Mouse (Mus musculus) forebrain, embryonic 16.5 days (tissue): ENCODE data around the gene Brd4. TPM values are rescaled to one million over a fixed set of nuclear protein-coding genes. Genes with fewer than 3 reads are reported as not detected.

Experiments
- ATAC-seq: fragments of 200-750 bp; cut with Nextera tagmentation; 2 replicates; pipeline ENCODE4 v1.8.0; 2017; ENCODE audit warnings: mild to moderate bottlenecking, moderate library complexity
- H3K27ac ChIP-seq: fragments of 300-500 bp; sonication (generic); 2 replicates; pipeline ENCODE4 v1.5.1; 2014; ENCODE audit warnings: low read length, control low read depth
- H3K27me3 ChIP-seq: fragments of 300-500 bp; sonication (generic); replicated peaks from 2 replicates; pipeline ENCODE4 v1.6.1; 2014; ENCODE audit warnings: low read length; ENCODE audit not compliant: control insufficient read depth, insufficient read depth
- H3K36me3 ChIP-seq: fragments of 300-500 bp; sonication (generic); 2 replicates; pipeline ENCODE4 v1.6.1; 2014; ENCODE audit not compliant: control insufficient read depth, insufficient read depth
- H3K4me1 ChIP-seq: fragments of 300-500 bp; sonication (generic); replicated peaks from 2 replicates; pipeline ENCODE4 v1.6.1; 2014; ENCODE audit warnings: low read length; ENCODE audit not compliant: control insufficient read depth, insufficient read depth
- H3K4me2 ChIP-seq: fragments of 300-500 bp; sonication (generic); 2 replicates; pipeline ENCODE4 v1.6.1; 2014; ENCODE audit warnings: mild to moderate bottlenecking, low read length, control low read depth
- H3K4me3 ChIP-seq: fragments of 300-500 bp; sonication (generic); replicated peaks from 2 replicates; pipeline ENCODE4 v1.5.1; 2014; ENCODE audit warnings: mild to moderate bottlenecking, low read length, control low read depth
- H3K9ac ChIP-seq: fragments of 300-500 bp; sonication (generic); replicated peaks from 2 replicates; pipeline ENCODE4 v1.6.1; 2014; ENCODE audit warnings: low read depth, low read length, control low read depth
- H3K9me3 ChIP-seq: fragments of 300-500 bp; sonication (generic); 2 replicates; pipeline ENCODE4 v1.6.1; 2016; ENCODE audit warnings: low read length; ENCODE audit not compliant: control insufficient read depth
- whole genome bisulfite sequencing: fragments of 180-500 bp; shearing (Covaris S2); extraction: QIAGEN DNeasy Blood & Tissue Kit; methylation state at CpG from one replicate; pipeline ENCODE4 v1.1.7; 2014; 5-methylcytosine and 5-hydroxymethylcytosine counted together
- polyA plus RNA-seq: library from polyadenylated mRNA; unstranded; fragments of >200 nt; fragmentation: Nextera tagmentation; extraction: Ambion mirVana; gene quantifications from 2 replicates; pipeline ENCODE4 v1.2.1, GENCODE M21; 2015

The Brd4 gene
- polyA plus RNA-seq, 1 experiment from 2014 or later, result 82.2 TPM

DNA sequence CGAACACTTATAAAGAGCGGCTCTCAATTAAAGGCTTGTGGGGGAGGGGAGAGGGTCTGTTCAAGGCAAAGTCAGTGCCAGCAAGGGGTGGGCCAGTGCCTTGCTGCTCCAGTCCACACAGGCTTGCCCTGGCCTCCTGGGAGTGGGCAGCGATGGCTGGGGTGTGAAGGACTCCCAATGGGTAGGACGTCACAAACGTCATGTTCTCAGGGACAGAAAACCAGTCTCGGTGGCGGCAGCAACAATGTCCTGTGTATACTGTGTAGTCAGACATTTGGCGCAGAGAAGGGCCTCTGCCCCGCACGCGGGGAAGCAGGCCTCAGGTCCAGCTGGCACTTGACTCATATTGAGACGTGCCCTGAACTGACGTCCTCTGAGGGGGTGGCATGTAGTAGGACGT, 87.4 kb downstream of the Brd4 start:
- no peak overlapping the region for H3K9ac ChIP-seq
- 78% methylated on average over 14 of the region's 14 CpGs for WGBS
- H3K4me1 ChIP-seq, result no peaks in the 10 kb centered on the region
- no peaks in the 10 kb centered on the region for H3K27me3 ChIP-seq
- H3K27ac ChIP-seq, result no peak overlapping the region
- H3K4me3 ChIP-seq, result no peak overlapping the region
- no peak for ATAC-seq
- no peak overlapping the region for H3K4me2 ChIP-seq
- H3K9me3 ChIP-seq, result no peaks in the 10 kb centered on the region
- peaks cover 42% of the 10 kb centered on the region for H3K36me3 ChIP-seq

DNA sequence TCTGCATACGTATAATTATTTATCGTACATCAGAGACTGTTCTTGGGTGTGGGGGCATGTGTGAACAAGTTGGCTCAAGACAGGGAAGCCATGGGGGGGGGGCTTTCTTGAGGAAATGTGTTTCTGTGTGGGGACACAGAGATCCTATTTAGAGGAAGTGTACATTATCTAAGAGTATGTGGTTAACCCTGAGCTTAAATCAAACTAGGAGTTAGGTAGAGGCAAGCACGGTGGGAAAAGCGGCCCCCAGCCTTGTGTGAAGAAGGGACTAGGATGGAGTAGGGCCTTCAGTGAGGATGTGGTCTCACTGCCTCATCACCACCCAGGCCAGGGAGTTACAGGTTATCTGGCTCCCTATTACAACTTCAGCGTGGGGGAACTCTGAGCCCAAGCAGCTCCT, 88.8 kb downstream of the Brd4 start:
- Histone ChIP-seq H3K9me3 (no peaks in the 10 kb centered on the region), H3K4me3 (no peak overlapping the region), H3K36me3 (peaks cover 31% of the 10 kb centered on the region), H3K4me2 (no peak overlapping the region), H3K9ac (no peak overlapping the region), H3K4me1 (no peaks in the 10 kb centered on the region), H3K27ac (no peak overlapping the region), H3K27me3 (no peaks in the 10 kb centered on the region)
- no peak for ATAC-seq
- 92% methylated on average over 5 of the region's 5 CpGs for WGBS

DNA sequence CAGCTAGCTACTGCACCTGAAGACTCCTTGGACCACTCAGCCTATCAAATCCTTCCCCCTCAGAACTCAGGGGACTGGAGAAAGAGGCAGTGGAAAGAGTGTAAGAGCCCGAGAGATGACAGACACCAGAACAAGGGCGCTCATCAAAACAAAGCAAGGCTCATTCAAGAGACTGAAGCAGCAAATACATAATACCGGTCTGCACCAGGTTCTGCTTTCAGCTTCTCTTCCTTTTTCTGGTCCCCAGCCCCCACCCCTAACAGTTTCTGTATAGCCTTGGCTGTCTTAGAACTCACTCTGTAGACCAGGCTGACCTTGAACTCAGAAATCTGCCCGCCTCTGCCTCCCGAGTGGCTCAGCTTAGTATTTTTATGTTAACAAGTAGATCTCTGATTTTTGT, 91.5 kb downstream of the Brd4 start:
- Histone ChIP-seq H3K9me3 (no peaks in the 10 kb centered on the region), H3K4me1 (peaks cover 10% of the 10 kb centered on the region), H3K27ac (no peak overlapping the region), H3K9ac (no peak overlapping the region), H3K27me3 (peaks cover 7% of the 10 kb centered on the region; the same call in 1 of the 2 replicates), H3K4me2 (no peak overlapping the region), H3K4me3 (no peak overlapping the region), H3K36me3 (peaks cover 11% of the 10 kb centered on the region)
- 84% methylated on average over 5 of the region's 5 CpGs for WGBS
- no peak for ATAC-seq

DNA sequence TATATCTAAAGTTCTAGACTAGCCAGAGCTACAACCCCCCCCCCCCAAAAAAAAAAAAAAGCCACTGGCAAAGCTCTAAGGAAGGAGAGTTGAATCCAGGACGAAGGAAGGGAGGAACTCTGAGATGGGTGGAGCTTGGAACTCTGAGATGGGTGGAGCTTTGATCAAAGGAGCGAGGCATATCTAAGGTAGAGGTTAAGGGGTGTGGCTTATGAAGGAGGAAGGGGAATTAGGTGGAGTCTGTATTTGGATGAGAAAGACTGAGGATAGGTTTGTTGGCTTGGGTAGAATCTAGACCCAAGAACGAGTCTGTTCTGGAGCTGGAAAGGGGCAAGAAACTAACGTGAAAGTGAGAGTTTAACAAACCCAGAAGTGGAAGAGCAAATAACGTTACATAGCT, 94.7 kb downstream of the Brd4 start:
- peaks cover 7% of the 10 kb centered on the region; the same call in 1 of the 2 replicates for H3K27me3 ChIP-seq
- peak overlapping the region; percentile 80; the same call in 1 of the 2 replicates for H3K4me2 ChIP-seq
- no peaks in the 10 kb centered on the region for H3K9me3 ChIP-seq
- no peak overlapping the region for H3K4me3 ChIP-seq
- H3K27ac ChIP-seq, result no peak overlapping the region
- no peak overlapping the region for H3K9ac ChIP-seq
- WGBS, result 17% methylated on average over 5 of the region's 5 CpGs
- H3K36me3 ChIP-seq, result no peaks in the 10 kb centered on the region
- peaks cover 10% of the 10 kb centered on the region for H3K4me1 ChIP-seq
- no peak for ATAC-seq

- 5% methylated on average over 42 of the region's 42 CpGs for WGBS
- H3K4me2 ChIP-seq, result peak within 1 kb of the TSS; percentile 80
- H3K9ac ChIP-seq, result peak within 1 kb of the TSS; percentile 58
- H3K36me3 ChIP-seq, result no peaks in the 10 kb centered on the region
- peaks cover 10% of the 10 kb centered on the region for H3K4me1 ChIP-seq
- H3K4me3 ChIP-seq, result peak within 1 kb of the TSS; percentile 39
- no peaks in the 10 kb centered on the region for H3K9me3 ChIP-seq
- H3K27ac ChIP-seq, result no peak within 1 kb of the TSS
- H3K27me3 ChIP-seq, result peaks cover 7% of the 10 kb centered on the region; the same call in 1 of the 2 replicates
- peak; percentile 63 for ATAC-seq
These were observed 95.5 kb downstream of the Brd4 start, which contains the start of gene Ephx3 for GRCm38 (mm10) chr17:32188863-32189636. TSS of gene Ephx3 (minus strand) at chr17:32189549.

- Histone ChIP-seq H3K27ac (no peak overlapping the region), H3K4me2 (no peak overlapping the region), H3K4me3 (no peak overlapping the region), H3K9me3 (no peaks in the 10 kb centered on the region), H3K4me1 (peaks cover 12% of the 10 kb centered on the region), H3K36me3 (no peaks in the 10 kb centered on the region), H3K27me3 (no peaks in the 10 kb centered on the region), H3K9ac (no peak overlapping the region)
- 9% methylated on average over 8 of the region's 8 CpGs for WGBS
- no peak for ATAC-seq
These were observed 101.5 kb downstream of the Brd4 start for GRCm38 (mm10) chr17:32183017-32183416.

DNA sequence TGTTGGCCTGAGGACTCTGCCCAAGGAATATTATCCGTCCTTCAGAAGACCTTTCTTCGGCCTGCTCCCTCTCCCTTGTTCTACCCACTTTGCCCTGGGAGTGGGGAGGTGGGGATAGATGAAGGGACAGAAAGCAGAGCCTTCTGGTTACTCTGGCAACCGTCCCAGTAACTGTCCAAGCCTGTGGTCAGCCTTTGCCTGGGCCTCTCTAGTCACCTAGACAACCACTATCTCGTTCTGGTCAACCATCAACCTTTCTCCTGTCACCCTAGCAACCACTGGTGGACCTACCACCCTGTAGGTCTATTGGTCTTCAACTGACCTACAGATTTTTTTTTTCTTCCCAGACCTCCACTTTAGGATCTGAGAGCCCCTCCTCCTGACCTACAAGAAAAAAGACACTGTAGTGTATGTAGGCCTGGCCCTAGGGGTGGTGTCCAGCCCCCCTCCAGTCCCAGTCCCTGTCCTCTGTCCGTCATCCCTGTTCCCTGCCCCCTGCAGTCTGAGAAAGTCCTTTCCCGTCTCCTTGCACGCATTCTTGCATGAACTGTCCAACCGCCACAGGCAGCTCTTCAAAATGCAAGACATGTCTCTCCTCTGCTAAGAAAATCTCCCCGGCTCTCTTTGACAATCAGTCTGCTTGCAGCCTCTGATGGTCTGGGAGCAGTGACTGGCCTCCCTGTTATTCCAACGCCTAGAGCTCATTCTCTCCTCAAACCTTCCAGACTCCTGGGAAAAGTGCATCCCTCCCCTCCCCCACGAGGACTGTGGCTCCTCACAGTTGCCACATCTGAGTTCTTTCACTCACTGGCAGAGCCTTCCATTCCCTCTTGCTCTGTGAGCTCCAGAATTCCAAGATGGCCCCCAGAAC, 104.7 kb downstream of the Brd4 start:
- Histone ChIP-seq H3K27me3 (no peaks in the 10 kb centered on the region), H3K9ac (no peak overlapping the region), H3K9me3 (no peaks in the 10 kb centered on the region), H3K27ac (peak overlapping the region; percentile 34; the same call in 1 of the 2 replicates), H3K36me3 (no peaks in the 10 kb centered on the region), H3K4me2 (no peak overlapping the region), H3K4me3 (no peak overlapping the region), H3K4me1 (peaks cover 12% of the 10 kb centered on the region)
- ATAC-seq, result peak; percentile 55
- 33% methylated on average over 11 of the region's 11 CpGs for whole genome bisulfite sequencing

GRCm38 (mm10) chr17:32176919-32177318, 107.6 kb downstream of the Brd4 start:
- 92% methylated on average over 4 of the region's 4 CpGs for WGBS
- no peaks in the 10 kb centered on the region for H3K27me3 ChIP-seq
- H3K4me1 ChIP-seq, result peaks cover 12% of the 10 kb centered on the region
- no peak overlapping the region for H3K9ac ChIP-seq
- no peak overlapping the region for H3K4me3 ChIP-seq
- H3K27ac ChIP-seq, result no peak overlapping the region
- no peak for ATAC-seq
- no peak overlapping the region for H3K4me2 ChIP-seq
- no peaks in the 10 kb centered on the region for H3K9me3 ChIP-seq
- no peaks in the 10 kb centered on the region for H3K36me3 ChIP-seq

DNA sequence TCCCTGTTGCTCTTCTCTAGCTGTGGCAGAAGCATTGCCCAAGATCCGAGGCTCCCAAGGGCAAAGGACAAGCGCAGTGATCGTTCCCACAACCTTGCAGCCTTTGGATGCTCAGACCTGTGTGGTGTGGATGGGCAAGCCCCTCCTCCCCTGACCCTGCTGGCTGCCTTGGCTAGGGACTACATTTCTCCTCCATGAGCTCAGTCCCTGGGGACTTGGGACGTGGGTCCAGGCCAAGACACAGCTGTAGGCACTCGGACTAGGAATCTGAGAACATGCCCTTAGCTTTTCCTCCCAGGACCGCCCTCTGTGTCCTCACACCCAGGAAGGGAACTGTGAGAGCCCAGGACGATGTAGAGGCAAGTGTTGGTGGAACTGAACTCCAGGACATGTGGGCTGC, 111.4 kb downstream of the Brd4 start:
- Histone ChIP-seq H3K27ac (no peak overlapping the region), H3K9ac (no peak overlapping the region), H3K4me1 (no peaks in the 10 kb centered on the region), H3K9me3 (no peaks in the 10 kb centered on the region), H3K27me3 (no peaks in the 10 kb centered on the region), H3K4me3 (no peak overlapping the region), H3K36me3 (no peaks in the 10 kb centered on the region), H3K4me2 (no peak overlapping the region)
- 65% methylated on average over 7 of the region's 7 CpGs for WGBS
- no peak for ATAC-seq
